Mouse (Mus musculus) CH12F3 (cell line): Measurements from ENCODE around the gene Igsf10.

ENCODE experiments used
- in situ Hi-C: fragments of 300-500 bp; cut with MboI; formaldehyde crosslinking; loops from 2 replicates; pipeline ENCODE4 v1.14.3; 2020; ENCODE audit warnings: low sequenced_read_pairs

The Igsf10 gene

GRCm38 (mm10) chr3:59293437-59294199 is 50.6 kb downstream of the Igsf10 start:
- in situ Hi-C loops: no loop called here

- in situ Hi-C loops: no loop called here
These were observed 53.6 kb downstream of the Igsf10 start for GRCm38 (mm10) chr3:59290551-59290950.

- in situ Hi-C loops: no loop called here
These were observed 65.6 kb downstream of the Igsf10 start for GRCm38 (mm10) chr3:59278620-59279019.

GRCm38 (mm10) chr3:59278254-59278533 is 66.0 kb downstream of the Igsf10 start:
- in situ Hi-C loops: no loop called here

GRCm38 (mm10) chr3:59277502-59278253 is 66.5 kb downstream of the Igsf10 start:
- in situ Hi-C loops: no loop called here

- in situ Hi-C loops: no loop called here
These were observed 73.4 kb downstream of the Igsf10 start for GRCm38 (mm10) chr3:59270811-59271210.
